Mouse (Mus musculus) skeletal muscle tissue, adult 2 months (tissue): Measurements from ENCODE around the gene Gfpt2.
"Not testable (repeated sequence)": the region's sequence is repeated elsewhere in the genome, so short reads cannot be mapped to it uniquely, and the experiment has no call there.

Experiments
- DNase-seq: peaks from one replicate; pipeline ENCODE4 v3.0.0-alpha.2; 2012; ENCODE audit warnings: low read depth, low spot score

Gene Gfpt2

DNA sequence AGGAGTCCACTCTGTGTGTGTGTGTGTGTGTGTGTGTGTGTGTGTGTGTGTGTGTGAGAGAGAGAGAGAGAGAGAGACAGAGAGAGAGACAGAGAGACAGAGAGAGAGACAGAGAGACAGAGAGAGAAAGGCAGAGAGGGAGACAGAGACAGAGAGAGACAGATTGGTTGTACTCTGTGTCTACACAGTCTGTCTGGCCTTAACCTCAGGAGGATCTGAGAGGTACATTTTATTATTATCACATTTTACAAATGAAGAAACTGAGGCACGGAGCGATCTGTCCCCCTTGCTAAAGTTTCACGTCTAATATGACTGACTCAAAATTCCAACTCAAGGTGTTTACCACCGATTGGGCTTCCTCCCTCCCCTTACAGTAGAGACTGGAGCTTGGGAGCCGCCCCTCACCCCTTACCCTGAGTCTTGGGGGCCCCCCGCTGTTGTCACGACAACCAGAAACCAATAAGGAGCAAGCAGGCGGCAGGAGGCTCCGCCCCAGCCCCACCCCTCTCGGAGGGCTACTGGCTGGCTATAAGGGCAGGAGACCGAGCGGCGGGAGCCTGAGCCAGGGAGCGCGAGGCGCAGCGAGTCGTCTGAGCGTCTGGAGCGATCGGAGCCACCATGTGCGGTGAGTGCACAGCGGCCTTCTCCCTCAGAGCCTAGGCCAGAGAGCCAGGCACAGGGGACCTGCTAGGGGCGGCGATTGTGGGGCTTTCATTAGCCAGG is at the start of gene Gfpt2:
Gene Gfpt2, plus strand, starts transcription at position 560 of the 723 bp plus-strand sequence.
- DNase-seq = peak; percentile 67

GRCm38 (mm10) chr11:49744981-49745380 is 49.0 kb upstream of the Gfpt2 start:
- no peak for DNase-seq

- no peak for DNase-seq
Observed at GRCm38 (mm10) chr11:49745839-49746238, 48.1 kb upstream of the Gfpt2 start.

DNA sequence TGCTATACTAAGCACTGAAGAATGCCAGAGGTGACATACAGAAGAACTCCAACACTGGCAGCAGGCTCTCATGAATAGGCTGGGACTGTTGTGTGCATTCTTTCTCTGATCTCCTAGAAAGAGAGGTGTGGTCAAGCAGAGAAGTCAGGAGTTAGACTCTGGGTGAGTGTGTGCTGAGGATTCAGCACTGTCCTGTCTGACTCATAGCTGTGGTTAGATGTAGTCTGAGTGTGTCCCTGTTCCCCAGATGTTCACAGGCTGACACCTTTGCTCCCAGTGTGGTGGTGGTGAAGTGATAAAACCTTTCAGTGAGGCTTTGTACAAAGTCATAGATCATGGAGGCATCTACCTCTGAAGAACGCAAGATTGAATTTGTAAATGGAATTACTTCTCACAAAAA is 47.2 kb upstream of the Gfpt2 start:
- DNase-seq = no peak

DNA sequence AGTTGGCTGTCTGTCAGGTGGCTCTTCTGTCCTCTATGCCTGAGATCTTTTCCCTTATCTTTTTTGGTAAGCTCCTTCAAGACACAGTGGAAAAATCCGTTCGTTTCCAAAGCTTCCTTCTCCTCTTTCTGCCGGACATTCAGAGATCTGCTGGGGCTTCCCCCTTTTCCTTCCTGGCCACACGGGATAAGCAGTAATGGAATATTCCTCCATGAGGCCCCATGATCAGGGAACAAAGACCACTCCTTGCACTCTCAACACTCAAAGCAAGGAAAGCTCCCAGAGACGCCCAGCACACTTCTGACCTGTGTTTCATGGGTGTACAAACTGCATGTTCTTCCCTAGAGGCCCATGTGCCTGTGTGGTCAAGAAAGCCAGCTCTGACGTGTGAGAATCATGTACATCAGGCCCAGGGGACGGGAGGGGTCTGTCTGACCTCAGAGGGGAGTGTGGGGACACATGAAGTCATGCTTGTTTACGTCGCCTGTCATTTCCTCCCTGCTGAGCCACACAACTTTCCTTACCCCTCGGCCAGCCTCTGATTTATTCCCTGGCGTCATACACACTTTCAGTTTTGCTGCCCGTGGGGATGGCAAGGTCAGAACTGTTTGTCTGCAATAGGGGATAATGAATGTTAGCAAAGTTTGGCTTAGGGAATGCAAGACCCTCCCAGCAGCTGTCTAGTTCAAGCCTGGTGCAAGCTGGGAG is 38.9 kb upstream of the Gfpt2 start:
- peak; percentile 85 for DNase-seq

DNA sequence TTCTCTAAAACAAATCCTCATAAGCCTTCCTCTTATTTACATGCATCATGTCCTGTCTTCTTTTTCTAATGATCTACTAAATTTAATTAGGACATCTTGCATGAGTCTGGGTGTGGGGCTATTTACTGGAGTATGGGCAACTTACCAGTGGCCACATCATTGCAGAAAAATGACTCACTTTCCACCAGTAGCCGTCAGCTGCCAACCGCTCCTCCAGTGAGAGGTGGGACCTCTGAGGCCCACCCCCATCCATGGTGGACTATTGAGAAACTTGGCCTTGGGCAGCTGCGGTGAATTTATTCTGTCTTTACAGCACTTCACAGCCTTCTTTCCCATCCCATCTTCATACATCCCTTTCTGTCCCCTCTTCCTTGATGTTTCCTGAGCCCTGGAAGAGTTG is 35.9 kb upstream of the Gfpt2 start:
- DNase-seq = peak; percentile 65

GRCm38 (mm10) chr11:49761130-49761529 is 32.8 kb upstream of the Gfpt2 start:
- peak; percentile 38 for DNase-seq

GRCm38 (mm10) chr11:49763555-49763954 is 30.4 kb upstream of the Gfpt2 start:
- DNase-seq = no peak

DNA sequence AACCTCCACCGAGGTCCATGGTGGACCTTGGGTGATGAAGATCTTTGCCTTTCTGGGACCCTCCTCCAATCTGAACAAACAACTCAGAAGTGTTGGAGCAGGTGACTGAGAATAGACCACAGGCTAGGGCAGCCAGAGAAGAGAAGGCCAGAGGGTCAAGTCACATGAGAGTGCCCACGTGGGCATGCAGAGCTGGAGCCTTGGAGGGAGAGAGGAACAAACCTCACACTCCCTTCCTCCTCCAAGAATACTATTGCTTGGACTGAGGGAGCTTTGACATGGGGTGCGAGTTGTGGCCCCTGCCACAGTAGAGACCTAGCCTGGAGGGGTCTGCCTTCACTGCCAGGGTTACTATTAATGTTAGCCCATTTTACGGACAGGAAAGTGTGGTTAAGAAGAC is 30.0 kb upstream of the Gfpt2 start:
- no peak for DNase-seq

GRCm38 (mm10) chr11:49764639-49765299 is 29.2 kb upstream of the Gfpt2 start:
- DNase-seq = peak; percentile 70

GRCm38 (mm10) chr11:49765377-49766136 is 28.4 kb upstream of the Gfpt2 start:
- DNase-seq = no peak

DNA sequence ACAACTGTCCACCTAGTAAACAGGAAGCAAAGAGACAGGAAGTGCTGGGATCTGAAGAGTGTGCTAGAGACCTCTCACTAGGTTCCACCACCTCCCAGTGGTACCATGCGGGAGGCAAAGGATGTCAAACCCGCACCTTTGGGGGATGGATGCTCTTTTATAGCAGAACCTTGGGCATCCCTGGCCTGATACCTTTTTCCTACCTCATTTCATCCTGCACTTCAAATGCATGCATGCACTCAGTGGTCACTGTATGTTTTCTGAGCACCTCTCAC is 27.9 kb upstream of the Gfpt2 start:
- no peak for DNase-seq

GRCm38 (mm10) chr11:49767497-49767896 is 26.5 kb upstream of the Gfpt2 start:
- not testable (repeated sequence) for DNase-seq

DNA sequence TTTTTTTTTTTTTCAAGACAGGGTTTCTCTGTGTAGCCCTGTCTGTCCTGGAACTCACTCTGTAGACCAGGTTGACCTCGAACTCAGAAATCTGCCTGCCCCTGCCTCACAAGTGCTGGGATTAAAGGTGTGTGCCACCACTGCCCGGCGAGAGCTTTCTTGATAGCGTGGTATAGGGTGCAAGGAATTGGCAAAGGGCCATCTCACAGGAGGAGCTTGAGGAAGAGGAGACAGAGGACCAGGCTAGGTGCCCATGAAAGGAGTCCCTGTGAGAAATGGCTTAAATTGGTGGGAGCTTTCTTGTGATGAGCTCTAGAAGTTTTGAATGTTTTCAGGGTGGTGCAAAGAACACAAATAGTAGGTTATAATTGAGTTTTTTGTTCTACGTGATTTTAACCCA is 25.2 kb upstream of the Gfpt2 start:
- DNase-seq = no peak

- DNase-seq = no peak
Observed at GRCm38 (mm10) chr11:49770676-49771550, 23.1 kb upstream of the Gfpt2 start.

DNA sequence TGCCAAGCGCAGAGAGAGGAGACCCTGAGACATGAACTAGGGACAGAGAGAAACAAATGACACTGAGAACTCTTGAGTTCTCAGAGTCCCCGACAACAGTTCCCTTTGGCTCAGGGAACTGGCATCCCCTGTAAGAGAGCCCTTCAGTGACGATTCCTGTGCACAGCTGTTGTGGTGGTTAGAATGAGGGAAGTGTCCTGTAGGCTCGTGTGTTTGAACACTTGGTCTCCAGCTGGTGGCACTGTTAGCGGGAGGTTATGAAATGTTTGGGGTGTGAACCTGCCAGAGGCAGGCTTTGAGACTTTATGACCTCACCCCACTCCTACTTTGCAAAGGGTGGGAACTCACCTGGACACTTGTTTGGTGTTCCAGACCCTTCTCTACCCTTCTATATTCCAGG is 21.7 kb upstream of the Gfpt2 start:
- no peak for DNase-seq

DNA sequence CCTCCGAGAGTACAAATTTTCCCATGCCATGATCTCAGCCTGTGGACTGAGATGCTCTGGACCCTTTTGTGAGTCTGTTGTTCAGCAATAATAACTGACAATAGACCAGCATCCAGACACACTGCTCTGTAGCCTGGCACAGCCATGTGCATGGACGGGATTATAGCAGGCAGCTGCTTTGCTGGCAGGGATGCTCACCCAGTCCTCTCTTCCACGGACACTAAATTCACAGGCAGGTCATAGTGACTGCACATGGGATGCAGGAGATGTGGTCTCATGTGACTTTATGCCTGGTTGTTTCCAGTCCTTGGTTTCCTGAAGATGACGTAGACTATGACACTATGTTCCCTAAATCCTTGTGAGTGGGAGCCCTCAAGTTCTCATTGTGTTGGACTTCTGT is 19.1 kb upstream of the Gfpt2 start:
- no peak for DNase-seq

- DNase-seq = no peak
Observed at GRCm38 (mm10) chr11:49778844-49779243, 15.1 kb upstream of the Gfpt2 start.

GRCm38 (mm10) chr11:49780161-49780817 is 13.7 kb upstream of the Gfpt2 start:
- no peak for DNase-seq

- DNase-seq = no peak
Observed at GRCm38 (mm10) chr11:49781833-49782399, 12.1 kb upstream of the Gfpt2 start.
